Mouse (Mus musculus) adrenal gland, adult 2 months (tissue): ENCODE data around the gene 4930519P11Rik. TPM values are rescaled to one million over a fixed set of nuclear protein-coding genes. Genes with fewer than 3 reads are reported as not detected.

Experiments
- polyA plus RNA-seq: library from polyadenylated mRNA; depleted of rRNA; stranded (reverse); fragments of >200 nt; gene quantifications from 2 replicates; pipeline ENCODE4 v1.2.3, GENCODE M21; 2012; rRNA removed
- total RNA-seq, 2 experiments: library from RNA; stranded (reverse); gene quantifications; 2 replicates each; pipeline ENCODE4 v1.2.3; 2021

4930519P11Rik gene
- total and polyA plus RNA-seq, 3 experiments = 0.66 to 2.5 TPM; not detected in 1

Other genes with a start within 250 kb of the 4930519P11Rik start
- gene Cdk5rap1, start 240.4 kb downstream of the 4930519P11Rik start, total RNA-seq = 10 to 100 TPM in 1 of 2 experiments, 1 to 10 TPM in 1; 9.7 to 14.4 TPM
- 5.9 and 7.1 TPM in 2 replicates for gene Cdk5rap1, start 240.4 kb downstream of the 4930519P11Rik start, polyA plus RNA-seq
- gene Snta1, start 205.3 kb downstream of the 4930519P11Rik start, total RNA-seq = 10 to 100 TPM; 19.9 to 29.6 TPM
- 53.6 and 57.1 TPM in 2 replicates for gene Snta1, start 205.3 kb downstream of the 4930519P11Rik start, polyA plus RNA-seq
- gene Cbfa2t2, start 177.0 kb downstream of the 4930519P11Rik start, total RNA-seq = 10 to 100 TPM; 34.5 to 49.1 TPM
- 9.6 and 11.3 TPM in 2 replicates for gene Cbfa2t2, start 177.0 kb downstream of the 4930519P11Rik start, polyA plus RNA-seq
- gene 1700003F12Rik, start 66.4 kb downstream of the 4930519P11Rik start, total RNA-seq = not detected
- gene 1700003F12Rik, start 66.4 kb downstream of the 4930519P11Rik start, polyA plus RNA-seq = 0.79 and 1.2 TPM in 2 replicates
- not detected for gene Actl10, start 61.7 kb downstream of the 4930519P11Rik start, total RNA-seq
- not detected in 2 replicates for gene Actl10, start 61.7 kb downstream of the 4930519P11Rik start, polyA plus RNA-seq
- gene Necab3, start 54.5 kb downstream of the 4930519P11Rik start, total RNA-seq = 1 to 10 TPM; 1.5 to 1.6 TPM
- 3.3 and 4.3 TPM in 2 replicates for gene Necab3, start 54.5 kb downstream of the 4930519P11Rik start, polyA plus RNA-seq
- 1 to 10 TPM; 7.4 to 8.7 TPM for gene E2f1, start 43.5 kb downstream of the 4930519P11Rik start, total RNA-seq
- 12.3 and 14.9 TPM in 2 replicates for gene E2f1, start 43.5 kb downstream of the 4930519P11Rik start, polyA plus RNA-seq
- 10 to 100 TPM; 34.7 to 36.6 TPM for gene Pxmp4, start 9.7 kb downstream of the 4930519P11Rik start, total RNA-seq
- gene Pxmp4, start 9.7 kb downstream of the 4930519P11Rik start, polyA plus RNA-seq = 48.1 and 55.5 TPM in 2 replicates
- gene Zfp341, start 140 bp downstream of the 4930519P11Rik start, total RNA-seq = 1 to 10 TPM; 3.0 to 3.6 TPM
- 5.9 and 7.2 TPM in 2 replicates for gene Zfp341, start 140 bp downstream of the 4930519P11Rik start, polyA plus RNA-seq
- gene Chmp4b, start 38.3 kb upstream of the 4930519P11Rik start, total RNA-seq = 100 to 1,000 TPM; 236 to 263 TPM
- 96.3 and 114 TPM in 2 replicates for gene Chmp4b, start 38.3 kb upstream of the 4930519P11Rik start, polyA plus RNA-seq
- not detected for gene Gm14214, start 156.6 kb upstream of the 4930519P11Rik start, total RNA-seq
- gene Gm14214, start 156.6 kb upstream of the 4930519P11Rik start, polyA plus RNA-seq = not detected in 2 replicates
- 100 to 1,000 TPM; 193 to 201 TPM for gene Raly, start 177.7 kb upstream of the 4930519P11Rik start, total RNA-seq
- gene Raly, start 177.7 kb upstream of the 4930519P11Rik start, polyA plus RNA-seq = 295 and 306 TPM in 2 replicates
- not detected for gene a, start 178.0 kb upstream of the 4930519P11Rik start, total RNA-seq
- 0.58 TPM in 1 of 2 replicates, not detected in the other for gene a, start 178.0 kb upstream of the 4930519P11Rik start, polyA plus RNA-seq